Mouse (Mus musculus) heart, embryonic 14.5 days (tissue): ENCODE results near the gene Grin3b. TPM values are rescaled to one million over a fixed set of nuclear protein-coding genes. Genes with fewer than 3 reads are reported as not detected.

ENCODE experiments used
- ATAC-seq: fragments of 200-750 bp; cut with Nextera tagmentation; 2 replicates; pipeline ENCODE4 v1.8.0; 2017; ENCODE audit warnings: low read depth, moderate TSS enrichment; ENCODE audit not compliant: insufficient number of reproducible peaks, insufficient read depth, low FRiP score
- H3K27ac ChIP-seq, 2 experiments: fragments of 200-500 bp in 1 of 2; fragments of 300-500 bp in 1 of 2; sonication (generic) in 1 of 2; replicated peaks in 1 of 2; 2 replicates each; pipeline ENCODE4 v1.5.1; 2012 to 2014; ENCODE audit warnings: low read depth in 2 of 2, low read length in 2 of 2, control low read depth in 1 of 2, mild to moderate bottlenecking in 1 of 2, mixed read lengths in 1 of 2; ENCODE audit not compliant: control insufficient read depth in 1 of 2, insufficient read depth in 1 of 2
- H3K27me3 ChIP-seq: fragments of 300-500 bp; sonication (generic); 2 replicates; pipeline ENCODE4 v1.6.1; 2014; ENCODE audit warnings: mild to moderate bottlenecking, low read length, control low read depth; ENCODE audit not compliant: control insufficient read depth, insufficient read depth
- H3K36me3 ChIP-seq: fragments of 300-500 bp; sonication (generic); 2 replicates; pipeline ENCODE4 v1.6.1; 2014; ENCODE audit warnings: mild to moderate bottlenecking, control low read depth, low read length, mixed read lengths; ENCODE audit not compliant: control insufficient read depth, insufficient read depth
- H3K4me1 ChIP-seq, 2 experiments: fragments of 200-500 bp in 1 of 2; fragments of 300-500 bp in 1 of 2; sonication (generic) in 1 of 2; 2 replicates each; pipeline ENCODE4 v1.6.1; 2012 to 2014; ENCODE audit warnings: low read length in 2 of 2, control low read depth in 1 of 2, mixed read lengths in 1 of 2; ENCODE audit not compliant: control insufficient read depth in 2 of 2, insufficient read depth in 2 of 2
- H3K4me2 ChIP-seq: fragments of 300-500 bp; sonication (generic); 2 replicates; pipeline ENCODE4 v1.6.1; 2014; ENCODE audit warnings: mild to moderate bottlenecking, low read length
- H3K4me3 ChIP-seq, 2 experiments: fragments of 200-500 bp in 1 of 2; fragments of 300-500 bp in 1 of 2; sonication (generic) in 1 of 2; 2 replicates each; pipeline ENCODE4 v1.5.1; 2012 to 2014; ENCODE audit warnings: low read length in 2 of 2, mild to moderate bottlenecking in 2 of 2, control low read depth in 1 of 2, low read depth in 1 of 2, moderate library complexity in 1 of 2; ENCODE audit not compliant: control insufficient read depth in 1 of 2, insufficient read depth in 1 of 2
- H3K9ac ChIP-seq: fragments of 300-500 bp; sonication (generic); 2 replicates; pipeline ENCODE4 v1.6.1; 2014; ENCODE audit warnings: mild to moderate bottlenecking, low read length
- H3K9me3 ChIP-seq: fragments of 300-500 bp; sonication (generic); 2 replicates; pipeline ENCODE4 v1.6.1; 2016; ENCODE audit warnings: low read length, control low read depth; ENCODE audit not compliant: control insufficient read depth
- WGBS: fragments of 180-500 bp; shearing (Covaris S2); extraction: QIAGEN DNeasy Blood & Tissue Kit; methylation state at CpG from one replicate; pipeline ENCODE4 v1.1.7; 2014; 5-methylcytosine and 5-hydroxymethylcytosine counted together
- polyA plus RNA-seq: library from polyadenylated mRNA; unstranded; fragments of >200 nt; fragmentation: Nextera tagmentation; extraction: Ambion mirVana; gene quantifications from 2 replicates; pipeline ENCODE4 v1.2.1, GENCODE M21; 2014

Grin3b gene
- polyA plus RNA-seq, 1 experiment from 2014 or later, result 0.18 TPM

DNA sequence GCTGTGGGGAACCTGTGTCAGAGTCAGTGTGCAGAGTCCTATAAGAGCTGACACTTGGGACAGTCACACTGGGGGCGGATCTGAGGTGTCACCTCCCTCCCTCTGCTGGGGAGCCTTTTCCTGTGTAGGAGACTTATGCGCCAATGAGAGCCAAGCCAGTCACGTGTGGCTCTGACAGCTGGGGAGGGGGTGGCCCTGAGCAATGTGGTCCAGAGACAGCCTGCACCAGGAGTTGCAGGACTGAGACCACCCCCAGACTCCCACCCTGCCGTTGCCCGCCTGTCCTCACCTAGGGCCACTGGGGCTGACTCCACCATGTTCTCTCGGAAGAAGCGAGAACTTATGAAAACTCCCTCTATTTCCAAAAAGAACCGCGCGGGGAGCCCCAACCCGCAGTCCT is 46.0 kb downstream of the Grin3b start, which contains the start of gene Arhgap45:
Gene Arhgap45 (plus strand): TSS at position 143 of the 400 bp plus-strand sequence.
- no peaks in the 10 kb centered on the region for H3K9me3 ChIP-seq
- 69% methylated on average over 11 of the region's 11 CpGs for WGBS
- ATAC-seq, result no peak
- no peak within 1 kb of the TSS for H3K4me3 ChIP-seq
- peaks cover 31% of the 10 kb centered on the region for H3K27me3 ChIP-seq
- no peak within 1 kb of the TSS for H3K27ac ChIP-seq
- H3K4me2 ChIP-seq, result no peak within 1 kb of the TSS
- no peaks in the 10 kb centered on the region for H3K36me3 ChIP-seq
- peaks cover 13 to 15% of the 10 kb centered on the region in 2 experiments; a peak in 3 of 4 replicates for H3K4me1 ChIP-seq
- no peak within 1 kb of the TSS for H3K9ac ChIP-seq

DNA sequence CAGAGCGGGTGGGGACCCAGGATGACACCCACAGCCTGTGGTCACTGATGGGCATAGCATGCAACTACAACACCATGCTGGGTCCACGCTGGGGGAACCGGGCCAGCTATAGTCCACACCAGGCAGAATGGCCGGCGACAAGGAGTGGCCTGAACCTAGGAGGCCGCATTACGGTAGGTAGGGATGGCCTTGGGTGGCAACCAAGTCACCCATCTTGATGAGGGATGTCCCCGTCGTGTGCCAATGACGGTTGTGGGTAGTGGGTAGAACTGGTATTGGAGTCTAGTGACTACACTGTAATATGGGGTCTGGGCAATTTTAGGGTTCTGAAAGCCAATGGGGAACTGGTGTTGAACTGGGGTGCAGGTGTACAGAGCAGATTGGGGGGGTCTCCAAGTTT is 46.4 kb downstream of the Grin3b start:
- no peak overlapping the region for H3K9ac ChIP-seq
- ATAC-seq, result no peak
- peaks cover 13 to 15% of the 10 kb centered on the region in 2 experiments; a peak in 3 of 4 replicates for H3K4me1 ChIP-seq
- H3K27me3 ChIP-seq, result peaks cover 31% of the 10 kb centered on the region
- WGBS, result 84% methylated on average over 10 of the region's 10 CpGs
- no peaks in the 10 kb centered on the region for H3K36me3 ChIP-seq
- no peak overlapping the region for H3K4me2 ChIP-seq
- no peak overlapping the region for H3K27ac ChIP-seq
- H3K4me3 ChIP-seq, result no peak overlapping the region
- no peaks in the 10 kb centered on the region for H3K9me3 ChIP-seq

DNA sequence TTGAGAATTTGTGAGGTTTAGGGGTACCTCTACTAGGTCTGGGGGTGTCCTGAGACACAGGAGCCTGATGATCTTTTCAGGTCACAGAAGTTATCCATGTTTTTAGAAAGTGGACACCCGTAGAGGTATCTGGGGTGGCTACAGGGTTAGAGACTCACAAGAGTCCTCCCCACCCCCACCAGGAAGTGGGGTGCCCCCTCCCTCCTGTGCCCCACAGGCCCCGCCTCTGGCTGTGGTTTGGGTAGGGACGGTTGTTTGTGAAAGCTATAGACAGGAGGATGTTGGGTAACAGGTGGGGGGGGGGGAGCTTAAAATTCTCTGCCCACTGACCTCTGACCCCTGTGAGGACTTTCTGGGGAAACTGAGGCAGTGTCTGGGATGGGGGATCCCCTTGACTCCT is 46.8 kb downstream of the Grin3b start:
- no peak overlapping the region for H3K9ac ChIP-seq
- no peak for ATAC-seq
- peaks cover 13 to 15% of the 10 kb centered on the region in 2 experiments; a peak in 3 of 4 replicates for H3K4me1 ChIP-seq
- no peaks in the 10 kb centered on the region for H3K36me3 ChIP-seq
- 68% methylated on average over 3 of the region's 3 CpGs for WGBS
- H3K27ac ChIP-seq, result no peak overlapping the region
- peaks cover 31% of the 10 kb centered on the region for H3K27me3 ChIP-seq
- H3K4me3 ChIP-seq, result no peak overlapping the region
- H3K9me3 ChIP-seq, result no peaks in the 10 kb centered on the region
- H3K4me2 ChIP-seq, result no peak overlapping the region

DNA sequence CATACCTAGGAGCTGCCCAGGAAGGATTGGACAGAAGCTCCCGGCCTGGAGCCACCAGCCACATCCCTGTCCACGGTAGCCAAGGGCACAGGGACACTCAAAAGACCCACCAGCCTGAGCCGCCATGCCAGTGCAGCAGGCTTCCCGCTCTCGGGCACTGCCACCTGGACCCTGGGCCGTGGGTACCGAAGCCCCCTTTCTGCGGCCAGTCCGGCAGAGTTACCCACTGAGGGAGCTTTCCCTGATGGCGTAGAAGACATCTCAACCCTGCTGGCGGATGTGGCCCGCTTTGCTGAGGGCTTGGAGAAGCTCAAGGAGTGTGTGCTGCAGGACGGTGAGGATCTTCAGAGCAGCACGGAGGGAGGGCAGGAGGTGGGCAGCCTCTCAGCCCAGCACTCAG is 47.3 kb downstream of the Grin3b start:
- H3K4me2 ChIP-seq, result no peak overlapping the region
- no peak overlapping the region for H3K9ac ChIP-seq
- no peaks in the 10 kb centered on the region for H3K9me3 ChIP-seq
- H3K27ac ChIP-seq, result no peak overlapping the region
- H3K4me3 ChIP-seq, result no peak overlapping the region
- WGBS, result 83% methylated on average over 14 of the region's 14 CpGs
- H3K27me3 ChIP-seq, result peaks cover 30% of the 10 kb centered on the region
- H3K36me3 ChIP-seq, result no peaks in the 10 kb centered on the region
- H3K4me1 ChIP-seq, result peaks cover 13 to 15% of the 10 kb centered on the region in 2 experiments; a peak in 3 of 4 replicates
- no peak for ATAC-seq

DNA sequence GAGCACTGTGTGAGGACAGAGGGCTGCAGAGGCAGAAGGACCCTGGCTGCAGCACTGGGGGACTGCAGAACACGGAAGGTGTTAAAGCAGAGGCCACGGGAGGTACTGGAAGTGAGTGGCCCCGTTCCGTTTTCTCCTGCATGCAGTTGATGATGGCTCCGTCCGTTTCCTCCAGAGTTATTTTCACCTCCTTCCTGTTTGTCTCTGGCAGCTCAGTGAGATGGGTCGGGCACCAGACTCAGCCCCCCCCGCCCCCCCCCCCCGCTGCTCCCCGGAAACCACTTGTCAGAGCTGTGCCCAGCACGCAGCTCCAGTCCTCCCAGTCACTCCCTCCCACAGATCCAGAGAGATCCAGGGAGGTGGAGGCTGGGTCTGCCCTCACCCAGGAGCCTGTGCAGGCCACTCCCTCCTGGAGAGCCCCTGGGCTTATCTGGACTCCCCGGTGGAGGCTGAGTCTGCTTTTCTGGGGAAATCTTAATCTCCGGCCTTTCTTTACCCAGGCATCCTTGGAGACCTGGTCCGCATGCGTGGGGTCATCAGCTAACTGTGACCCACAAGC is 48.3 kb downstream of the Grin3b start:
- Histone ChIP-seq H3K9me3 (no peaks in the 10 kb centered on the region), H3K9ac (peak overlapping the region; percentile 6), H3K36me3 (no peaks in the 10 kb centered on the region), H3K27ac (peak overlapping the region; percentile 17 to 26), H3K4me1 (peaks cover 13 to 15% of the 10 kb centered on the region in 2 experiments; a peak in 3 of 4 replicates), H3K4me3 (peak overlapping the region in 1 of 2 experiments; percentile 18; a peak in 2 of 4 replicates), H3K4me2 (peak overlapping the region; percentile 56), H3K27me3 (peaks cover 20% of the 10 kb centered on the region)
- peak; percentile 37; the same call in 1 of the 2 replicates for ATAC-seq
- WGBS, result 3% methylated on average over 15 of the region's 15 CpGs

DNA sequence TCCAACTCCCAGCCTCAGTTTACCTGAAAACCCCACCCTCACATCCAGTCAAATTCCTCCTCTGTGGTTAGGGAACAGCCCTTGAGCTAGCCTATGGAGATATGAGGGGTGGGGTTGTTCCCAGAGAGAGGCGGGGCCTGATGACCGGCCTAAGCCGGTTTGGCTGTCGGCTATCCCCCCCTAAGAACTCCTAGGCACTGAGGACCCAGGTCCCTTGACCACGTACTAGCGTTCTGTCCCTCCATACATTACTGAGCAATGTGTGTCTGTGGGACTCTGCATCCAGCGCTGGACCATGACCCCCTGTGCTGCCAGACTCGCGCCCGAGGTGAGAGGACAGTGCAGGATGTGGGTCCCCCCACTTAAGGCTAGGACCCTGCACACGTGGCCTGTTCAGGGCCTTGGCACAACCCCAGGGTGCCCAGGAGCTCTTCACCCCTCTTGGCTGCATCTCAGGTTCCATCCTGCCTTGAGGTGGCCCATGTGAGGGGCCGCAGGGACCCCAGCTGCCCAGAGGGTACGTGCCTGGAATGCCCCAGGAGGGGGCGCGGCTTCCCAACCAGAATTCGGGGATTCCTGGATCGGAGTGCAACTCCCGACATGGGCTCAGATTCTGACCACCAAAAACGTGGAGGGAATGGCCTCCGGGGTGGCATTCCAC is 49.1 kb downstream of the Grin3b start:
- H3K4me2 ChIP-seq, result peak overlapping the region; percentile 56
- H3K27ac ChIP-seq, result peak overlapping the region; percentile 18 to 26; a peak in 2 of 4 replicates
- H3K4me3 ChIP-seq, result peak overlapping the region in 1 of 2 experiments; percentile 32; a peak in 2 of 4 replicates
- H3K9me3 ChIP-seq, result no peaks in the 10 kb centered on the region
- H3K9ac ChIP-seq, result peak overlapping the region; percentile 6
- H3K4me1 ChIP-seq, result peaks cover 13 to 15% of the 10 kb centered on the region in 2 experiments; a peak in 3 of 4 replicates
- ATAC-seq, result peak; percentile 51
- H3K27me3 ChIP-seq, result peaks cover 12% of the 10 kb centered on the region
- H3K36me3 ChIP-seq, result no peaks in the 10 kb centered on the region
- WGBS, result 13% methylated on average over 20 of the region's 20 CpGs

DNA sequence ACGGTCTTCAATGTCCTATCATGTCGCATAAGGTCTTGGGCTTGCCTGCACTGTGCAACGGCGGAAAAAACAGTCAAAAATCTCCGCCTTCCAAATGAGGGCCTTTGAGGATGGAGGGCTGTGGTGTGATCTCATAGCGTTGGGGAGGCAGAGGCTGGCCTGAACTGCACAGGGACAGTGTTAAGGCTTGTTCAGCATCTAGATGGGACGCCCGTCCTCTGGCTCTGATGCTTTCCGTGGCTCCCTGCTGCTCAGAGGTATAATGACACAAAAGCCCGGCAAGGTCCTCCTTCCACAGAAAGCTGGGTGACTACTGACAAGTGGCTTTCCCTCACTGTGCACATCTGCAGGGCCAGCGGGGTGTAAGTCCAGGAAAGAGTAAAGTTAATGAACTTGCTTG is 49.7 kb downstream of the Grin3b start:
- WGBS, result 34% methylated on average over 11 of the region's 11 CpGs
- no peak for ATAC-seq
- H3K27me3 ChIP-seq, result peaks cover 6% of the 10 kb centered on the region
- no peaks in the 10 kb centered on the region for H3K36me3 ChIP-seq
- H3K4me2 ChIP-seq, result peak overlapping the region; percentile 56
- peak overlapping the region; percentile 6; the same call in 1 of the 2 replicates for H3K9ac ChIP-seq
- no peak overlapping the region for H3K27ac ChIP-seq
- peaks cover 13 to 15% of the 10 kb centered on the region in 2 experiments; a peak in 3 of 4 replicates for H3K4me1 ChIP-seq
- peak overlapping the region in 1 of 2 experiments; percentile 32; a peak in 2 of 4 replicates for H3K4me3 ChIP-seq
- no peaks in the 10 kb centered on the region for H3K9me3 ChIP-seq
